Mouse (Mus musculus) mouse embryonic stem cell (cell line): ENCODE measurements around the gene Pax5.

Source experiments
- in situ Hi-C, 2 experiments: fragments of 300-500 bp; cut with MboI; formaldehyde crosslinking; loops; 1 replicate in 1 of 2; 3 replicates in 1 of 2; pipeline ENCODE4 v1.14.3; 2019 to 2020; ENCODE audit warnings: low sequenced_read_pairs in 2 of 2, low pct_unique_long_range_greater_than_20kb in 1 of 2, mixed read lengths in 1 of 2; ENCODE audit not compliant: unreplicated experiment in 1 of 2

Gene Pax5

DNA sequence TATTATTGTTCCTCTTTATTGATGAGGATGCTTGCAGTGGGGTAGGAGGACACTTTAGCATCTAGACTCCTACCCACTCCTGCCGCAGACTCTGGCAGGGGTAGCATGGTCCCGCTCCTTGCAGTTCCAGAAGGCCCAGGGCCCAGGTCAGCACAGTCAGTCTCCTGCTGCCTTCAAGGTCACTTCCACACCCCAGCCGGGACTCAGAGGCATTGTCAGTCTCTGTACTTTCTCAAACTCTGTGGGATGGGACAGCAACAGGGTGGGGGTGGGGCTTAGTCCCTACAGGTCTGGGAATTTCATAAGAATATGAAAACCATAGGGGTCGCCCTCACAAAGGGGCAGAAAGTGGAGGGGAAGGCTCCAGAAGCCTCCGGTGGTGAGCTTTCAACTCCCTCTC is 177.0 kb downstream of the Pax5 start:
- in situ Hi-C loops: no loop called here

DNA sequence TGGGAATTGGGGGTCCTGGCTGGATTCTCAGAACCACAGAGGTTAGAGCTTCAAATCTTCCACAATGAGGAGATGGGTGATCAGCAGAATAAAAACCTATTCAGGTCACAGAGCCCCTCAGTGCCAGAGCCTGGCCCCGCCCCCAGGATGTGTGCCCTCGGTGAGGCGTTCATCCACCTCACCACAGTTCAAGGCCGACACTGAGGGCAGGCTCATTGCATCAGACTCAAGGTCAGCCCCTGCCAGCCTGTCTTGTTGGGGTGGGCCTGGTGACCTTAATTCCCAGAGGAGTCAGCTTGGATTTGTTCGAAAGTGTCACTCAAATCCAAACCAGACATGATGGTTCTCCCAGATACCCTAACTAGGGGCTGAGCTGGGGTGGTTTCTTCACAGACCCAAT is 177.6 kb downstream of the Pax5 start:
- in situ Hi-C loops: no loop called here

DNA sequence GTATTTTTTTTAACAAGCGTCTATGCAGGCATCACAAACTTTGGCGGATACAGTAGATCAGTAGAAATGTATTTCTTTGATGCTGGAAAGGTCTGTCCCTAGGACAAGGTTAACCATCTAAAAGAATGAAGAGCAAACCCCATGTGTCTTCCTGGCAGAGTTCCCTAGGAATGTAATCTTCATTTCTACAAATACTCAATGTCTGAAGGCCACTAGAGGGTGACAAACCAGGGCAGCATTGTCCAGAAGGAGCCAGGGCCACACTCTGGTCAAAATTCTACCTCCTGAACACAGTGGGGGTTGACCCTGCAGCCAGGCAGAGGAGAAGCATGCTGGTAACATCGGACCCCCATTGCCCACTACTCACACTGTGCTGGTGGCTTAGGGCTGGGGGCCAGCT is 185.0 kb downstream of the Pax5 start:
- in situ Hi-C loops: no loop called here

DNA sequence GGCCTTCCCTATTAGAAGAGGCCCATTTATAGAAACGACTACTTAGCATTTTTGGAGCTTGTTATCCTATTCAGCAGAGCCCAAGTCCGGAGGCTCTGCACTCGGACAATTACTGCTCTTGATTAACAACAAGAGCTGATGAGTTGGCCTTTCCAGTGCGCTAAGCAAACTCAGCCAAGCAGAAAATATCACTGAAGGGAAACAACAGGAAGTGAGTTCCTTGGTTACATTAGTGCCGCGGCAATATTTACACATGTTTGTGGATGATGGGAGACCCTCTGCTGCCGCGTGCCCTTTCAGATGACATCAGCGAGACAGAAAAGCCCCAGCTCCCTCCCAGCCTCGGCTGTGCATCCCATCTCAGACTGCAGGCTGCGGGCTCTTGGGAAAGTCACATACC is 191.4 kb downstream of the Pax5 start:
- in situ Hi-C loops: no loop called here

DNA sequence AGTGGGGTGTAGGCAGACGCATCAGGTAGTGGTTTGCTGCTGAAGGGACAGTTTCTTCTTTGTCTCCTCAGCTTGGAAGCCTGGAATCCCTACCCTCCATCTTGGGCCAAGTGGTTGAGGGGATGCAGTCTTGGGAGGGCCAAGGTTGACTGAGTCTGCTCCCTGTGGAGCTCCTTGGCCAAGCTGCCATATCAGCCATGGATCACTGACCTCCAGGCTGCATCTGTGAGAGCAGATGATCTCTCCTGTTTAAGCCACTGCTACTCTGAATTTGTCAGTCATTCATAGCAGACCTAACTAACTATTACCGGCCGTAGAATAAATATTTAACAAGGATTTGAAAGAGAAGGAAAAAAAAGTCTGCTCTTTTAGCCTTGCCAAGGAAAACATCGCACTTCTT is 196.3 kb downstream of the Pax5 start:
- in situ Hi-C loops: no loop called here

DNA sequence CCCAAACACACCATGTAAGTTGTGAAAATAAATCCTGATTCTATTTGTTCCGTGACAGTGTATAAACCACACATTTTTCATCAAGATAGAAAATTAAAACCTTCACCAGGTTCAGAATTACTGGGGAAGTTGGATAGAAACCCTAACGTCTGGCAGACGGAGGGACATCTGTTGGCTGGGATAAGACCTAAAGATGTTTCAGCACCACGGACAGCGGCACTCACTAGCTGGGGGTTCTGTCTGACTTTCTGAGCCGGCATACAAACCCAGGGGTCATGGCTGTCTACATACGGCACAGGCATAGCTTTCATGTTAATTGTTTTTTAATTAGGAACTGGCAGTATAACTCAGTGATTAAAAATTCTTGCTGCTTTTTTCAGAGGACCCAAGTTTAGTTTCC is 198.6 kb downstream of the Pax5 start:
- in situ Hi-C loops: no loop called here

DNA sequence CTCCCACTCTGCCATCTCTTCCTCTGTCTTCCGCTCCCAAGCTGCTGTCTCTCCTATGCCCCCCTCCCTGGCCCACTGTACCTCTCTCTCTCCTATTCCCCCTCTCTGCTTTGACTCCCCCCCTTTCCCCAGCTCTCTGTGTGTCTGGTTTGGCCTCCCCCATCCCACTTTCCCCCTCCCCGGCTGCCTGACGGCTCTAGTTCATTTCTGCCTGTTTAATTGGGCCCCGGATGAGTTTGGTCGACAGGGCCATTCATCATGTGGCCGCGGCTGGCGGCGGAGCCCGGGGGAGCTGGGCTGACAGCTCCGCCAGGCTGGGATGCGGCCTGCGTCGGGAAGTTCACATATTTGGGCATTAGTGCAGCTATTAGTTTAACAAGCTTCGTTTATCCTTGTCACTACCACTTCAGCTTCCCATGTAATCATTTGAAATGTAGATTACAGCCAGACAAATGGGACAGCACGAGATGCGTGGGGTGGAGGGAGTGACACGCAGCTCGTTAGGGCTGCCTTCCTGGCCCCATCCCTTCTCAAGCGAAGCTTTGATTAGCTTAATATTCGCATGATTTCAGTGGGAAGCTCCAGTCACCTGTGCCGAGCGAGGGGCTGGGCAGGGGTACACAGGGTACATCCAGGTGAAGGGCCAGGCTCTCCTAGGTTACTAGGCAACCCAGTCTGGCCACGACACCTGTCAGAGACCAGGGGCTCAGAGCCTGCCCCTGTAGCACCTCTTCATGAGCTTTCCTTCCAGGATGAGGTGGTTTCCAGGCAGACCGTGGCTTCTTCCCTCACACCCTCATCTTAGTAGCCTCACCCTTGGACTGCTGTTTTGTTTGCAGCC is 201.7 kb downstream of the Pax5 start:
- in situ Hi-C loops: no loop called here

DNA sequence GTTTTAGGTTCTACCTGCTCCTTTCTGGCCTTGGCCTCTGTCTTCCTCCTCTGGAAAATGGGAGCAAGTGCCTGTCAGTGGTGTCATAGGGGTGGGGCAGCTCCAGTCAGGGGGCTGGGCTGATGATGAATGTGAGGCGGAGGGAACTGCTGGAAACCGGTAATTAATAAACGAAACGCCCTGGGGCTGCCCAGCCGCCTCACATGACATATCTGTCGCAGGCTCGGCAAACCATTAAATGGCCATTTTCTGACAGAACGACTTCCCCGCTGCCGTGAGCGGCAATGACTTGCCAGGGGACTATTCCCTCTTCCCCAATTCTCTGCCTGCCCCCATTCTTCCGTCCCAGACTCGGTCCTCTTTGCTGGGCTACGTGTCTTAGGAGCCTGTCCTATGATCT is 202.4 kb downstream of the Pax5 start:
- in situ Hi-C loops: no loop called here

DNA sequence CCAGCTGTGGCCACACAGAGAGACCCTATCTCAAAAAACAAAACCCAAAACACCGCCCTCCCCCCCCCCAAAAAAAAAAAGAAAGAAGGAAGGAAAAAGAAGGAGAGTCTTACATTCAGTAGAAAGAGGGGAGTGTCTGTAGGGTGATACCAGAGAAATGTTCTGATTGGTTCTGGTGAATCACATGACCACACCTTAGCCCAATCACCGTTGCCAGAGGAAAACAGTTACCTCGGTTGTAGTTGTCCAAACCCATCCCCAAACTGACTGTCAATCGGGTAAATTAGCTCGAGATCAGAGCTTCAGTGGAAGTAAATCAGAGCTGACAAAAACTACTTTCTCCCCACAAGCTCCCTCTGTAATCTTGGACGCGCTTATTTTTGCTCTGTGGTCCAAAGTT is 205.3 kb downstream of the Pax5 start:
- in situ Hi-C loops: no loop called here

DNA sequence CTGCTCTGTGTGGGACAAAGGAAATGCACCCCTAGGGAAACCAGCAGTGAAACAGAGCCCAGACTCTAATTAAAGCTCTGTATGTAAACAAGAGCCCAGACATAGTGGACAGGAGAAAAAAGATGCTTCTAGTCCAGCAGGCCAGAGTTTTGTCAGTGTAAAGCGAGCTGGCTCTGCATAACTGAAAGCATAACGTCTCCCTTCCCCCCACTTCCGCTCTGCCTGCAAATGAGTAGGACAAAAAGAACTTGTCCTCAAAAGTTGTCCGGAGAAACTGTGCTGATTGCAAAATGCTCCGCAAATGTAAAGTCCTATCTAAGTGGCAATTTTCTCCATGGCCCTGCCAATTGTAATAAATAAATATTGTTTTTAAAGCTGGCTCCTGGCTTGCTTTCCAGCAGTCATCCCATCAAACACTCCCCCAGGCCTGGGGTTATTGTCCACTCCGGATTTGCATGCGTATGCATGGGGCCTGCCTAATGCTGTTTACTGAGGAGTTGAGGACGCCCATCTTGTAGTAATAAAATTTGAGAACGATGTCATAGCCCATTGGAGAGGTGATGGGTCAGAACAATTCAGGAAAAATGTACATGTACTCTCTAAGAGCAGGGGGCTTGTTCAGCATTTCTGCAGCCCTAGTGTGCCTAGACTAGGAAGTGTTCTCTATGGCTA is 208.0 kb downstream of the Pax5 start:
- in situ Hi-C loops: no loop called here

DNA sequence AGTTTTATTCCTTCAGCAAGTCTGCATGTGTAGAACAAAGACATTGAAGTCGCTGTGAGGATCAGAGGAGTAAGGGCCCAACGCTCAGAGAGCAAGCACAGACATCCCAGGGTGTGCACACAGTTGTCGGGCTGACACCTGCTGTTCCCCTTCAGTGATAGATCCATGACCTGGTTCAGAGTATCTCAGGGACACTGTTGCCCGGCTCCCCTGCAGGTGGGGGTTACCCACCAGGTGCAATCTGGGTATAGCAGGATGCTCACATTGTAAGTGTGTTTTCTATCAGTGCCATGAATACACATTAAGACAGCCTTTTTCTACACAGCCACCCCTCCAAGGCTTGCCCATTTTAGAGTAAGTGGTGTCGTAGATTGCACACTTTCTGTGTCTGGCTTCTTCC is 212.1 kb downstream of the Pax5 start:
- in situ Hi-C loops: no loop called here

DNA sequence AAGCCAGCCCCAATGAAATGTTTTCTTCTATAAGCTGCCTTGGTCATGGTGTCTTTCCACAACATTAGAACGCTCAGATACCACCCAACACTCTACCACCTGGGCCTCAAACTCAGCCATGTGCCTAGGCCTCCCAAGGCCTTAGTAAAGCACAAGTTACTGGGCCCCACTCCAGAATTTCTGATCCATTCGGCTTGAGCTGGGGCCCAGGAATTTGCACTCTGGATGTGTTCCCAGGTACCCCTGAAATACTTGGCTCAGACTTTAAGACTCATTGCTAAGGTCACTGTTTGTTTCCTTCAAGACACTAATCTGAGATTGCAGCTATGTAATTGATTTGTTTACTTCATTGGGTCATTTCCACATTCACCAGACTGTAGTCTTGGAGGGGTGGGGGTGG is 214.5 kb downstream of the Pax5 start:
- in situ Hi-C loops: no loop called here

DNA sequence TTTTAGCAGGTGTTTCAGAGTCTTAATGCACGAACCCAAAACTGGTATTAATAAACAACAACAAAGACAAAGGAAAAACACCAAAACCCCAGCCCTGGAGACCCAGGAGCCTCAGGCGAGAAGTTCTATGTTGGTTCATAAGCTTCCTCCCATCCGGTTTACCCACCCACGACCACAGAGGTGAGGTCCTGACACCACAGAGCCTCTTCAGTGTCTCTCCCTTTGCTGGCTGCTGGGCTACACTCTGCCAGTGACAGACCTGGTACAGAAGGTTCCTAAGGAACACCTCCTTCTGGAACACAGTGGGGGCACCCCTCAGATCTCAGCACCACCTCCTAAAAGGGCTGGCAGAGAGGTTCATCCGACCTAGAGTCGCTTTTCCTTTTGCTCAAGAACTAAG is 216.5 kb downstream of the Pax5 start:
- in situ Hi-C loops: no loop called here

DNA sequence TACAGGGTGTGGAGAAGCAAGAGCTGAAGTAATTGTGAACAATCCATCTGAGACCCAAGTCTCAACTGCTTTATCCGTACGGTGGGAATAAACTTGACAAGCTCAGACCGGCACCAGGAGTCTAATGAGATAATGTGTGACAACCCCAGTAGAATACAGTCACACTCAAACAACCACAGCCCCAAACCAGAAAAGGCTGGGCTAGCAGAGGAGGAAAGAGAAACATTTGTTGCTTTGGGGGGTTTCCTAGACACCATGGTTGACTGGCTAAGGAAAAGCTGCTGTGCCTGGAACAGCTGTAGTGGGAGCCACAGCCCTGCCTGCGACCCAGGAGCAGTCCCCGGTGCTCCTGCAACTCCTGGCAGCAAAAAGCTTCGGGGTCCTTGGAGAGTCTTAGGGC is 219.4 kb downstream of the Pax5 start:
- in situ Hi-C loops: no loop called here

DNA sequence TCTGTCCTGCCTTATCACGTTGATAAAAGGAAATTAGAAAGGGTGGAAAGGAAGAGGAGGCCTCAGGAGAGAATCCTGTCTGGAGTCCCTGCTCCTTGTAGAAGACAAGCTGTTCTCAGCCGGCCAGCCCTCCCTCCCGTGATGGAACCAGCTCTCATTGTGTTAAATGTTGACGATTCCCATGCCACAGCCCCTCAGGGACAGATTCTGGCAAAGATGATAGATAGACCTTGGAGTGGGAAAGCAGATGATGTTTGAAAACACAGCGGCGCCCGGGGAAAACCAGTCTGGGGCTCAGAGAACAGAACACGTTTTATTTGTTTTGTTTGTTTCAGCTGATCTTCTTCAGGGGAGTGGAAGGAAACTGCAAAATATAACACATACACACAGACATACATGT is 221.6 kb downstream of the Pax5 start:
- in situ Hi-C loops: loop anchor here (10.0 kb wide), 2 partner anchors 126 to 146 kb away; no protein-coding TSS in a partner anchor

DNA sequence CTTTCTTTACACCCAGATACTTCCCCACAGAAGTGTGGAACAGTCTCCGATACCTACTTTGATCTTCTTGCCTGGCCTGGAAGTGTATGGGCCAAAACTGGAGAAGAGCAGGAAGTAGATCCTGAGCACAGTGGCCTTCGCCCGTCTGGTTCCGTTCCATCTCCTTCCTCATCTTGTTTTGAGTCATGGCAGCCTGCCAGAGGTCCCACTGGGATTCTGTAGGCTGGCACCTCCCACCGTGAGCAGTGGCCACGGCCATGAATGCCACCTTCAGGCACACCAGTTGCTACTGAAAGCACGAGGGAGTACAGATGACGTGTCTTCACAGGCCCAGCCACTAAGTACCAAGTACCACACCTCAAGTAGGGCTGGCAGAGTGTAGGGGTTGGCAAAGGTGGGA is 222.1 kb downstream of the Pax5 start:
- in situ Hi-C loops: loop anchor here (10.0 kb wide), 2 partner anchors 127 to 147 kb away; no protein-coding TSS in a partner anchor

DNA sequence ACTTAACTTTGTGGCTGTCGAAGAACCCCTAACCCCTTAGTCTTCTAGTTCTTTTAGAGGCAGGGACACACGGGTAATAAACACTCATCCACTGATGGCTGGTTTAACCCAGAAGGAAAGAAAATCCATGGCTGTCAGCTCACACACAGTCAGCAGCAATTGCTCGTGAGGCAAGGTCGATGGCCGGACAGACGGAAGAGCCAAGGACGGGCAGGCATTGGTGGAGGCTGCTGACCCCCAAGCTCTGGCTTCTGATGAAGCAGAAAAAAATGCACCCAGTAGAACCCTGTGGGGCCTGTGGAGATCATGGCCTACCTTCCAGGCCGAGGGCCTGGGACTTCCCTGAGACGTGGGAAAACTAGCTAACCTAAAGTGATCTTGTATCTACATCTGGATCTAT is 227.4 kb downstream of the Pax5 start:
- in situ Hi-C loops: loop anchor here (10.0 kb wide), 2 partner anchors 132 to 152 kb away; no protein-coding TSS in a partner anchor

DNA sequence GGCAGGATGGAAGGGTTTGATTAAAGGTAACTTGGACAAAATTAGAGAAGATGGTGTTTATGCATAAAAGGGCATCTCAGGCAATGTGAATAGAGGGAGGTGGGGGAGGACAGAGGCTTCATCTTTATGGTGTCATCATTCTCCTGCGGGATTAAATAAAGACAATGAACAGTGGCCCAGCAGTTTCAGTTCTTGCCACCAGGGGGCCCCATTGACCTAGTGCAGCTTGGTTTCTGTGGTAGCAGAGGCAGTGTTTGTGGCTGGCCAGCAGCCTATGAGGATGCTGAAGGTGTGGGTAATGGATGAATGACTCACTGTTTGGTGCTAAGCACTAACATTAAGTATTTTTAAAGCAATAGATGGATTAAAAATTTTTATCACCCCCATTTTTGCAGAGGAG is 230.5 kb downstream of the Pax5 start:
- in situ Hi-C loops: loop anchor here (10.0 kb wide), 2 partner anchors 135 to 155 kb away; no protein-coding TSS in a partner anchor
